Mouse (Mus musculus) gastrocnemius, adult 2 months (tissue): ENCODE results near the gene Ceacam16. TPM values are rescaled to one million over a fixed set of nuclear protein-coding genes. Genes with fewer than 3 reads are reported as not detected.
A peak's percentile ranks its signal among the peaks of the same experiment; 100 is the strongest.

Experiments used
- DNase-seq: peaks from one replicate; pipeline ENCODE4 v3.0.0; 2022
- H3K27ac ChIP-seq: fragments of 200-600 bp; 2 replicates; pipeline ENCODE4 v1.8.1; 2022; ENCODE audit warnings: mild to moderate bottlenecking
- H3K4me3 ChIP-seq: fragments of 200-600 bp; 2 replicates; pipeline ENCODE4 v1.8.1; 2022; ENCODE audit warnings: mild to moderate bottlenecking, moderate library complexity
- CTCF ChIP-seq: fragments of 200-600 bp; IDR thresholded peaks from 2 replicates; pipeline ENCODE4 v1.8.1; 2022; ENCODE audit warnings: antibody characterized with exemption, mild to moderate bottlenecking, moderate library complexity
- intact Hi-C: fragments of 180-260 bp; cut with DNase I; formaldehyde crosslinking; loops from one replicate; pipeline ENCODE4 v1.15.1; 2025
- total RNA-seq, 2 experiments: library from RNA; stranded (reverse); gene quantifications; 2 replicates each; pipeline ENCODE4 v1.2.3; 2021

The Ceacam16 gene
- total RNA-seq, 2 experiments from 2014 or later, result not detected

GRCm38 (mm10) chr7:19806356-19806969 lies 54.6 kb downstream of the Ceacam16 start:
- DNase-seq, result no peak
- Histone ChIP-seq H3K27ac (no peak overlapping the region), H3K4me3 (no peak overlapping the region)
- no peak for TF ChIP-seq CTCF
- intact Hi-C loops, result no loop called here

GRCm38 (mm10) chr7:19802995-19803394 lies 58.1 kb downstream of the Ceacam16 start:
- DNase-seq, result peak; percentile 70
- peak; percentile 79 for TF ChIP-seq CTCF
- H3K27ac ChIP-seq, result no peak overlapping the region

More at GRCm38 (mm10) chr7:19802995-19803394, 58.1 kb downstream of the Ceacam16 start:
- intact Hi-C loops, result loop anchor here (1.0 kb wide), 1 partner anchor 40 kb away; no protein-coding TSS in a partner anchor
- H3K4me3 ChIP-seq, result no peak overlapping the region

Other genes with a start within 250 kb of the Ceacam16 start
- gene Relb, start 231.9 kb downstream of the Ceacam16 start, total RNA-seq, result 1 to 10 TPM; 5.1 to 7.9 TPM
- gene Clptm1, start 196.3 kb downstream of the Ceacam16 start, total RNA-seq, result 10 to 100 TPM; 46.6 TPM
- gene Apoc2, start 183.4 kb downstream of the Ceacam16 start, total RNA-seq, result not detected
- not detected for gene Gm44805, start 179.9 kb downstream of the Ceacam16 start, total RNA-seq
- not detected for gene Apoc4, start 179.8 kb downstream of the Ceacam16 start, total RNA-seq
- 1 to 10 TPM in 1 of 2 experiments, under 1 TPM in 1; 0.64 to 1.1 TPM for gene Apoc1, start 168.6 kb downstream of the Ceacam16 start, total RNA-seq
- 10 to 100 TPM; 38.0 to 61.8 TPM for gene Apoe, start 162.1 kb downstream of the Ceacam16 start, total RNA-seq
- 10 to 100 TPM; 41.0 to 52.4 TPM for gene Tomm40, start 145.9 kb downstream of the Ceacam16 start, total RNA-seq
- gene Nectin2, start 110.8 kb downstream of the Ceacam16 start, total RNA-seq, result 1 to 10 TPM; 1.4 to 1.5 TPM
- gene Bcam, start 90.3 kb downstream of the Ceacam16 start, total RNA-seq, result 10 to 100 TPM; 21.9 to 26.7 TPM
- gene Cblc, start 64.5 kb downstream of the Ceacam16 start, total RNA-seq, result not detected
- 1 to 10 TPM; 1.3 to 1.5 TPM for gene Bcl3, start 38.5 kb downstream of the Ceacam16 start, total RNA-seq
- gene Gm19345, start 9.3 kb downstream of the Ceacam16 start, total RNA-seq, result not detected
- gene Ceacam19, start 26.7 kb upstream of the Ceacam16 start, total RNA-seq, result not detected
- 1 to 10 TPM; 5.9 to 6.3 TPM for gene Pvr, start 59.9 kb upstream of the Ceacam16 start, total RNA-seq
- gene Igsf23, start 89.5 kb upstream of the Ceacam16 start, total RNA-seq, result not detected
- gene Ceacam20, start 104.1 kb upstream of the Ceacam16 start, total RNA-seq, result not detected
- not detected for gene Nlrp9b, start 130.2 kb upstream of the Ceacam16 start, total RNA-seq
- gene Vmn1r91, start 238.4 kb upstream of the Ceacam16 start, total RNA-seq, result not detected